Mouse (Mus musculus) myocyte (in vitro differentiated cells): ENCODE results near the gene Fmo6.

Source experiments
- CEBPB ChIP-seq: IDR thresholded peaks from 2 replicates; pipeline ENCODE4 v1.6.1; 2011; ENCODE audit warnings: mild to moderate bottlenecking, moderate library complexity; ENCODE audit not compliant: poor library complexity, insufficient read depth, severe bottlenecking
- E2F4 ChIP-seq: IDR thresholded peaks from one replicate; pipeline ENCODE4 v1.6.1; 2011; ENCODE audit warnings: mild to moderate bottlenecking, control low read depth, moderate library complexity; ENCODE audit not compliant: insufficient read depth
- MAX ChIP-seq: IDR thresholded peaks from one replicate; pipeline ENCODE4 v1.6.1; 2011; ENCODE audit warnings: low read depth, mild to moderate bottlenecking, control low read depth
- MYOD1 ChIP-seq, 3 experiments: IDR thresholded peaks; one replicate each; pipeline ENCODE4 v1.6.1; 2011; ENCODE audit warnings: control low read depth in 2 of 3, low read depth in 2 of 3, mild to moderate bottlenecking in 2 of 3, moderate library complexity in 1 of 3; ENCODE audit not compliant: insufficient read length in 2 of 3, control insufficient read depth in 1 of 3
- MYOG ChIP-seq, 3 experiments: IDR thresholded peaks; one replicate each; pipeline ENCODE4 v1.6.1; 2011; ENCODE audit warnings: control low read depth in 2 of 3, low read depth in 2 of 3, mild to moderate bottlenecking in 2 of 3; ENCODE audit not compliant: insufficient read length in 2 of 3, control insufficient read depth in 1 of 3, insufficient read depth in 1 of 3
- POLR2A ChIP-seq: IDR thresholded peaks from one replicate; pipeline ENCODE4 v1.6.1; 2011; ENCODE audit warnings: low read depth, mild to moderate bottlenecking, control low read depth, moderate library complexity; ENCODE audit not compliant: insufficient read length
- POLR2AphosphoS2 ChIP-seq: IDR thresholded peaks from one replicate; pipeline ENCODE4 v1.6.1; 2011; ENCODE audit warnings: low read depth, control low read depth; ENCODE audit not compliant: insufficient read length
- SRF ChIP-seq: IDR thresholded peaks from one replicate; pipeline ENCODE4 v1.6.1; 2011; ENCODE audit warnings: low read depth; ENCODE audit not compliant: control insufficient read depth, insufficient read length
- TCF12 ChIP-seq: IDR thresholded peaks from one replicate; pipeline ENCODE4 v1.6.1; 2011; ENCODE audit warnings: mild to moderate bottlenecking, control low read depth; ENCODE audit not compliant: poor library complexity, insufficient read depth, severe bottlenecking
- TCF3 ChIP-seq: IDR thresholded peaks from one replicate; pipeline ENCODE4 v1.6.1; 2011; ENCODE audit warnings: low read depth, control low read depth; ENCODE audit not compliant: insufficient read length
- USF1 ChIP-seq: IDR thresholded peaks from one replicate; pipeline ENCODE4 v1.6.1; 2011; ENCODE audit warnings: low read depth, mild to moderate bottlenecking, control low read depth, moderate library complexity

- no peak for TF ChIP-seq E2F4
- TF ChIP-seq CEBPB = no peak
- no peak for TF ChIP-seq POLR2A
- no peak for TF ChIP-seq USF1
- TF ChIP-seq POLR2AphosphoS2 = no peak
- no peak for TF ChIP-seq MYOD1 (IDR thresholded peaks at IDR 0.05; ENCODE audit: control insufficient read depth in 1 of 3, insufficient read length in 2 of 3, low read depth in 2 of 3)
- no peak for TF ChIP-seq TCF3
- no peak for TF ChIP-seq SRF
- no peak for TF ChIP-seq MAX
- TF ChIP-seq TCF12 = no peak
- no peak for TF ChIP-seq MYOG (IDR thresholded peaks at IDR 0.05; ENCODE audit: control insufficient read depth in 1 of 3, insufficient read depth in 1 of 3, insufficient read length in 2 of 3, low read depth in 2 of 3)
Observed at GRCm38 (mm10) chr1:162893014-162893413, 44.3 kb downstream of the Fmo6 start.
